Mouse (Mus musculus): ENCODE measurements around the gene Hoxa11. TPM values are rescaled to one million over a fixed set of nuclear protein-coding genes. Genes with fewer than 3 reads are reported as not detected.

Gene Hoxa11
- total RNA-seq, 2 experiments from 2014 or later: not detected

DNA sequence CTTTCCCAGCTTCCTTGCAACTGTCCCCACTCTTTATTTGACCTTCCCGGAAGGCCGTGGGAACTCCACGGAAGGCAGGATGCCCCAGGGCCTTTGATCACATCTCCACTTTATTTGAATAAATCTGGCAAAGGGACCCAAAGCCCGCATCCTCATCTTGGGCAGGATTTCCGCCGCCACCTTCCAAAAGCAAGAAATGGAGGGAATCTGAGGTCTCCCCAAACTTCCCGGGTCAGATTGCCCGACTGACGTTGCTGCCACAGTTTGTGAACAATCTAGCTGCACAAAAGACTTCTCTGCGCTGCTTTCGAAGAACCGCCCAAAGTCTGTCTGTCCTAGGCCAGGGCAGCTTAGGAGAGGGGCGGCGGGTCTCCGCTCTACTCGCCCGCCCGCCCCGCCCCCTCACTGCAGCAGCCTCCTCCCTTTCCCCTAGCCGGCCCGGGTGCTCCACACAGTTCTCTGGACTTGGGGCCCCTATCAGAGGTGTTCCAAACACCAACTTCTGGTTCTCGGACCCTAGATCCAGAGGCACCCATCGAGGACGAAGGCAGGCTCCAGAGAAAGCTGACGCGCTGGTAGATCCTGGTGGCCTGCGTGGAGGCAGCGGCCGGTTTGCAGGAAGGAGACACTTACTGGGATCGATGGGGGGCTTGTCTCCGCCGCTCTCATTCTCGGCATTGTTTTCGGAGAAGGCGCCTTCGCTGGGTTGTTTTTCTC is 20.6 kb downstream of the Hoxa11 start:
- intact Hi-C loops (cut with DNase I): loop anchor here (5.0 to 10.0 kb wide), 3 partner anchors 353 to 1420 kb away; no protein-coding TSS in a partner anchor
- DNase-seq (ENCODE audit: low spot score in 2 of 2): no peak

DNA sequence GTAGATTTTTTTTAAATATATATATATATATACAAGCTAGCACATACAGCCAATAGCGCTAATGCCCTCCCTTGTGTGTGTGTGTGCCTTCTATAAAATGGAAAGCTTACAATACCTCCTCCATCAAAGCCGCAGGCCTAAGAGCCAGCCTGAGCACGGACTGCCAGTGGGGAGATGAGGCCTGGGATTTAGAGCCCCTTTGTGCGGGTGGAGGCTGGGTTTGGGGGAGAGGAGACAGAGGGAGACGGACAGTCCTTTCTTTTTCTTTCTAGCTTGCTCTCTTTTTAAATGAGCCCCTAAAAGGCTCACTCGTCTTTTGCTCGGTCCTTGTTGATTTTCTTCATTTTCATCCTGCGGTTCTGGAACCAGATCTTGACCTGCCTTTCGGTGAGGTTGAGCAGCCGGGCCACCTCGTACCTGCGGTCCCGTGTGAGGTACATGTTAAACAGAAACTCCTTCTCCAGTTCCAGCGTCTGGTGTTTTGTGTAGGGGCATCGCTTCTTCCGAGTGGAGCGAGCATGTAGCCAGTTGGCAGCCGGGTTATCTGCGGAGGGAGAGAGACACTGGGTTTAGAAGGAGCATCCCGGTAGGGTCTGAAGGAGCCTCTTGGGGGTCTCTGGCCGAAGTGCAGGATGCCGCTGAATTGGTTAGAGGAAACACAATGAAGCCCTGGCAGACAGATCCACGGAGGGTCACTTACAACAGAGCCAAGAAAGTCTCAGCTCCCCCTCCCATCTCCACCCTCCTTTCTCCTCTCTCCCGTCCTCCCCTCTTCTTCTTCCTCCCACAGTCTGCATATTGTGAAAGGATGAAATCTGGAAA is 21.5 kb downstream of the Hoxa11 start:
- intact Hi-C loops (cut with DNase I): loop anchor here (5.0 to 10.0 kb wide), 3 partner anchors 352 to 1419 kb away; no protein-coding TSS in a partner anchor
- DNase-seq (ENCODE audit: low spot score in 2 of 2): no peak

DNA sequence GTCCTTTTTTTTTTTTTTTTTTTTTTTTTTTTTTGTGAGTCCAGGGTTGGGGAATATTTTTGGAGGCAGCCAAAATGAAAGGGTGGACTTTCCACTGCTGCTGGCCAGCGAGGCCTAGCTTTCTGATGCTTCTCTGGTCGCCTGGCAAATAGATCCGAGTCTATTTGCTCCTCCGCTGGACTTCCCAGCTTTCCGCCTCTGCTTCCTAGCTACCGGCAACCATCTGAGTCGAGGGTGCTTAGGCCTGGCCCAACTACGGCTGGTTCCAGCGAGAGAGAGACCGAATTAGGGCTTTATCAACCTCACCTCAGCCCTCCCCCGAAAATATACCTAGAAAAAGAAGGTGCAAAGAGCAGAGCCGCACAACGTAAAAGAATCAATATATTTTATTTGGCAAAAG is 22.9 kb downstream of the Hoxa11 start:
- intact Hi-C loops (cut with DNase I): loop anchor here (5.0 to 10.0 kb wide), 3 partner anchors 350 to 1418 kb away; no protein-coding TSS in a partner anchor
- DNase-seq (ENCODE audit: low spot score in 2 of 2): no peak

DNA sequence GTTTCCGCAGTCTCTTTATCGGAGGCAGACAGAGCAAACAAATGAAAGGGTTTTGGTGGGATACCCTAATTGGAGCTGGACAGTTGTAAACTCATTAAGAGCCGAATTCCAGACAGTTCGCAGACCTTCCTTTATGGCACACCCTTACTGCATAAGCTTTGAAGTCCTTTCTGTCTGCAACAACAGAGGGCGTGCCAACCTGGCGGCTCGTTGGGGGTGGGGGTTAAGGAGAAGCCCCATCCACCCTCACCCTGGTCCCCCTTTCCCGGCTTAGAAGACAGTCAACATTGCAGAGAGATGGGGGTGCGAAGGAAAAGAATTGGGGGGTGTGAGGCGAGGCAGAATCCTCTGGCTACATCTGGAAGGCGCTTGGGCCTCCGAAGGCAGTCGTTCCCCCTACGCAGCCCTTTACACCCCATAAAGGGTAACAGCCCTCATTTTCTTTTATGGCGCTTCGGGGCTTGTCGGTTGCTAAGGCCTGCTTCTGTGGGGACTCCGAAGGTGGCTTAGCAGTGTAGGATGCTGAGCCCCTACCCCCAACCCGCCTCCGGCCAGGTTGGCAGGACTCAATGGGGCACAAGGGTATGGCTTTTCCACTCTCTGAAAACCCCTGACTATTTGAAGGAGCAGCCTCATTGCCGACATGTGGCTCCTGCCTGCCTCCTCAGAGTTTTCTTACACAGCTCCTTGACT is 23.5 kb downstream of the Hoxa11 start:
- intact Hi-C loops (cut with DNase I): loop anchor here (5.0 to 10.0 kb wide), 3 partner anchors 350 to 1417 kb away; no protein-coding TSS in a partner anchor

DNA sequence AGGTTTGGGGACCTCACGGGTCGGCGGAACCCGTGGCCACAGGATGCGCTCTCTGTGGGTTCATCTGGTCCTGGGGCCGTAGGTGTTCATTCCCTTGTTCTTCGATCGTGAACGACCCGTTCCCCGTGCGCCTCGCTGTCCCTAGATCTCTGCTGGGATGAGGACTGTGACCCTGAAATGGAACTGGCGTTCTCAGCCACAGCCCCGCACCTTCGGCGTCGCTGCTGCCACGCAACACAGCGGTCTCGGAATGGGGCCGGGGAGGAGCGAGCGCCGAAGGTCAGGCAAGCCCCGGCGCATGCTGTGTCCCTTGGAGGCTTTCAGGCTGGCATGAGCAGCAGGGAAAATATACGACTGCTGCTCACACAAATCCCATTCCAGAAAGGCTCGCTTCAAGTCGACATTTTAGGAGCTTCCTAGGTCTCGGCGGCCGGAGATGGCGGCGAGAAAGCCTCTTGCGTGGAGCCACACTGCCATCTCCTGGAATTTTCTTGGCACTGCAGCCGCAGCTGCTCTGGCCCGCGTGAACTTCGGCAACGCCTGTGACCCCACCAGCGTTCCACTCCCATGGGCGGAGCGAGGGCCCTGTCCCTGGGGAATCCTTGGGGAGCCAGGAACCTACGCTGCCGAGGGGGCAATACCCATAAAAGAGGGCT is 24.1 kb downstream of the Hoxa11 start, which contains the start of gene Hoxa7:
Gene Hoxa7, minus strand, starts transcription at position 518 of the 656 bp plus-strand sequence.
- DNase-seq (ENCODE audit: low spot score in 2 of 2): peak; percentile 70 to 84
- intact Hi-C loops (cut with DNase I): loop anchor here (5.0 to 10.0 kb wide), 3 partner anchors 349 to 1417 kb away; no protein-coding TSS in a partner anchor

More for the DNA sequence above, 23.5 kb downstream of the Hoxa11 start:
- no peak for DNase-seq (ENCODE audit: low spot score in 2 of 2)

DNA sequence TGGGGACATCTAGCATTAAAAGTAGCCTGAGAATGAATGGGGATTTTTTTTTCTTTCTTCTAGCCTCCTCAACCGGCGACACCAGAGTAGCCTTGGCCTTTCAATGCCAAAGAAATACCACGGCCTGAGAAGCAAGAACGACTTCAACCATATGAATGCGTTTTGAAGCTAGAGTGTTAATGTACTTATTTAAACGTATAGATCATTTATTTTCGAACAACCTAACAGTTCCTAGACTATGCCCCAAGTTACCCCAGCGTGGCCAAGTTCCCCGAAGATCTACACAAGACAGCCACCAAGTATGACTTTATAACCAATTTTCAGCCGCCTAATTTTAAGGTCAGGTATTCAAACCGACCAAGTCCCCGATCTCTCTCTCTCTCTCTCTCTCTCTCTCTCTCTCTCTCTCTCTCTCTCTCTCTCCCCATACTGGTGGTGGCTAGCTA is 24.7 kb downstream of the Hoxa11 start:
- intact Hi-C loops (cut with DNase I): loop anchor here (5.0 to 10.0 kb wide), 3 partner anchors 349 to 1416 kb away; no protein-coding TSS in a partner anchor
- no peak for DNase-seq (ENCODE audit: low spot score in 2 of 2)

DNA sequence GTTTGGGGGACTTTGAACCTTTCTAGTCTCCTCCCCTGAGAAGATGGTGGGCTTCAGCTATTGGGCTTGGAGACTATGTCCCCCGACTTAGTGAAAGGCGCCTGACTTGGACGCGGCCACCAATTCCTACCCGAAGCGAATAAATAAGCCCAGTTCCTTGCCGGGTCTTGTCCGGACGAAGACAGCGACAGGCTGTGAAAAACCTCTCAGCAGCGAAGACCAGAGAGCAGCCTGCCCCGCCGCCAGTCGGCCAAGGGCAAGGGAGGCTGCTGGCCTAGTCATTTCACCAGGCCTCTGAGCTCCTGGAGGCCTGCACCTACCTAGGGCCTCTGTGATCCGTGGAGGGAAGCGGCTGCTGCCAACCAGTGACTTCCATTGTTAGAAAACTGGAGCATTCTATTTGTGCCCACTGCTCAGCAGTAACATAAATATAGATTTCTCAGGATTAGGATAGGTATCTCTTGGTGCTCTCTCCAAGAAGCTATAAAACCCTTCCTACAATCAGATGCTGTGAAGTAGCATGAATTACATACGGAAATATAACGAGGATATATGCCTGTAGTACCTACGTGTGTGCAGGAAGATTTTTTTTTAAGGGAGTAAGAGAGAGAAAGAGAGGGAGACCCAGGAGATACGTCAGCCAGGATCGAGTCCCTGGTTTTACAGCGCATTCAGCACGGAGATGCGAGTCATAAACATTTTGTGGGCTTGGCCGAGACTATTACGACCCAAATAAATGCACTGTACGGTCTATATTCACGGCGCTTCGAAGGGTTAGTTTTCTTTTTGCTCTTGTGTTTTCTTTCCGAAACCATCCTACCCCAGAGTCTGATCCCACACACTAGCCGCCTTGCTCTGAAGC is 25.4 kb downstream of the Hoxa11 start:
- intact Hi-C loops (cut with DNase I): loop anchor here (5.0 to 10.0 kb wide), 3 partner anchors 348 to 1415 kb away; no protein-coding TSS in a partner anchor
- DNase-seq (ENCODE audit: low spot score in 2 of 2): no peak

DNA sequence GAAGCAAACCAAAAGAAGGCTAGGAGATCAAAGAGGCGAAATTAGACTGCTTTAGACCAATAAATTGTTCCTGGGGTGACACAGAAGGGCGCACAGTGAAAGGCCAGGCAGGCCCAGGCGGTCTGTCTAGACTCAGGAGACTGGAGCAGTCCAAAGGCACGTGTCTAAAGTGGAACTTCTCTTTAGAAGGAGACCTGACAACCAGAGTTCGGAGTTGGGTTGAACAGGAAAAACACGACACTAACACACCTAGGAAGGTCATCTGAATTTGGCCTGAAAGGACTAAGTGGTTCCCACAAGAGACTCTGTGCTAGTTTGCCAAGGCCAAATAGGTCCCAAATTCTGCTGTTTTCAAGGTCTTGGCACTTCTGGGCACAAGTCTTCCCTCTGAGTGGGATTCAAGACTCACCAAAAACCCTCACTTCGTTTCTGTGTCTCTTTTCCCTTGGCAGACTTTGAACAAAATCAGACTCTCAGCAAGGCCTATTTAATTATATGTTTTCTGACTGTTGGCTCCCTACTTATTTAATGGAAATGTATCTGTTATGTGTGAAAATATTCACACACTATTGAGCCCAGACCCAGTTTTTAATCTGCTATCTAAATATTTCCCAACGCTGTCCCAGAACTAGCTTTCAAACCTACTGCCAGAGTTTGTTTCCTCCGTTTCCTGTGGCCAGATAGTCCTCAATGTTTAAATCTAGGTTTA is 26.2 kb downstream of the Hoxa11 start:
- DNase-seq (ENCODE audit: low spot score in 2 of 2): no peak
- intact Hi-C loops (cut with DNase I): no loop called here

DNA sequence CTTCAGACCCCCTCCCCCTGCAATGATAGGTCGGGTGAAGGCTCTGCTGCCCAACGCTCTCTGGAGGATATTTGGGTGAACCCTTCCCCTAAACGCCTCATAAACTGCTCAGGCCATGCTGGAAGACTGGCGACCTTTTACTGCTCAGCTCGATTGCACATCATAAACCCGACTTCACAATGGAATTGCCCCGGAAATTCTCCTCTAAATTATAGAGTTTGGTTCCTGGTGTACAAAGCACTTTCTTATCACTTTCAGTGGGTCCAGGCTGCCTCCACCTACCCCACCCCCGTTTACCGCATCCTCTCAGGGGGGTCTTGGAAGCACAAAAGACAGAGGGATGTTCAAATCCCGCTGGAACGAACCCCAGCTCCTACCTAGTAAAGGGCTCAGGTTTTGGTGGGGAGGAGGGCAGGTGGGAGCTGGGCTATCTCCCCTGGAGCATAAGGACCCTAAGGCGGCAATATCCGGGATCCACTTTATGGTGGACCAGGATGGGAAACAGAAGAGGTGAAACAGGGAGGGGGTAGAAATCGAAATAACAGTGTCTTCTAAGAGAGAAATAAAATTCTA is 26.9 kb downstream of the Hoxa11 start:
- no peak for DNase-seq (ENCODE audit: low spot score in 2 of 2)
- intact Hi-C loops (cut with DNase I): no loop called here

DNA sequence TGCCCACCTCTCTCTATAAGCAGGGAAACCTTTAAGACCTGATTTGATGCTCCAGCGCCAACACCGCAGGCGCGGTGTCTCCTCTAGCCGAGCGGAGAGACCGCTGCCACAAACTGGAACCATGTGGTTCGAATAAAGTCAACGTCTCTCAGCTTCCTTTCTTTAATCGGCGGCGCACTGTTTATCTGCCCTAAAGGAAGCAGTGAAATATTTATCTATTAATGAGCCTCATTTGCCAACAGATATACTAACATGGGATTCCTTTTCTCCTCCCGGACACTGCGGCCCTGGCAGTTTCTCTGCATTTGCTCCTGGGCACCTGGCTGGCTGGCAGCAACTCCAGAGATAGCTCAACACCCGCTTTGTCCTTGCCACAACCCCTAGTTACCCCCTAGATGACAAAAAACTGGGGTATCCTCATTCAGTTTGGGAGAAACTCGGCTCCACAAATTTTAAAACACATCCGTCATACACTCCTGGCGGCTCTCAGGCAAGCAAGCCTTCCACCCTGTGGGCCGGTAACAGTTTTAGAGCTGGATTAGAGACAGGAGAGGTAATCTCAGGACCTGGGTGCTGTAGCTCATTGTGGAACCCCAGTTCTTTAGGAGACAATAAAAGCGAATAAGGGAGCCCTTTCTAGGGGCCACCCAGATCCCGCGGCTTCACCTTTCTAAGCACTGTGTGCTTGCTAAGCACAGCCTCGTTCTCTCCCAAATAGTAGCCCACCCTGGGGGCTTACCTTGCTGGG is 27.5 kb downstream of the Hoxa11 start:
- DNase-seq (ENCODE audit: low spot score in 2 of 2): no peak
- intact Hi-C loops (cut with DNase I): no loop called here

DNA sequence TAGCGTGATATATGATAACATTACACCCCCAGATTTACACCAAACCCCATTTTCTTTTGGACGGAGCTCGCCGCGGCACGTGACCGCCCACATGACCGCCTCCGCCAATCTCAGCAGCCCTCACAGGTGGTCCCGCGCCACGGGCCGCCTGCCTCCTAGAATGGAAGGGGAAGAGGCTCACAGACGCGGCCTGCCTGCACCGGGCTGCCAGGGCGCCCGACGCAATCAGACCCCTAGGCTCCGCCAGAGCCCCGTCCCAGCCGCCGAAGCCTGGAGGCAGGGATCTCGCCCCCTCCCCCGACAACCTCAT is 28.2 kb downstream of the Hoxa11 start:
- DNase-seq (ENCODE audit: low spot score in 2 of 2): no peak
- intact Hi-C loops (cut with DNase I): no loop called here

DNA sequence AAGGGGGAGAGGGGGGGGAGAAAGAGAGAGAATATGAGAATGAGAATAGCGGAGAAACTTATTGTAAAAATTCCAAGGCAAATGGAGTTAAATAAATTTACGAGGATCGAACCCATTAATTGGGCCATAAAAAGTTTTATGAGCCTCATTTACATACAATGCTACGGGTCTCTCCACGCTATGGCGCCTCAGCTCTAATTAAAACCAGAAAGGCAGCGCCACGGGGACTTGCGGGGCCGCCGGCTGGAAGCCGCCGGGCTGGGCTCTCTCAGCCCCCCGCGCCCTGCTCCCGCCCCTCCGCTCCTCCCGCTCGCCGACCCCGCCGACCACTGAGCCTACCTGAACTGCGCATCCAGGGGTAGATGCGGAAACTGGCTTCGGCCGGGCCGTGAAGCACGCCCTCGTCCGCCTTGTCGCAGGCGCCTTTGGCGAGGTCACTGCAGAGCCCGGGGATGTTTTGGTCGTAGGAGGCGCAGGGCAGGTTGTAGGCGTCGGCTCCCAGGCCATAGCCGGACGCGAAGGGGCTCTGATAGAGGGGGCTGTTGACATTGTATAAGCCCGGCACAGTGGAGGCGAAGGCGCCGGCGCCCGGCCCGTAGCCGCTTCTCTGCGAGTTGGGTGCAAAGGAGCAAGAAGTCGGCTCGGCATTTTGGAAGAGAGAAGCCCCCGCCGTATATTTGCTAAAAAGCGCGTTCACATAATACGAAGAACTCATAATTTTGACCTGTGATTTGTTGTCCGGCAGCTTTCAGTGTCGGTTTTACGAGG is 28.7 kb downstream of the Hoxa11 start:
- DNase-seq (ENCODE audit: low spot score in 2 of 2): no peak
- intact Hi-C loops (cut with DNase I): no loop called here

DNA sequence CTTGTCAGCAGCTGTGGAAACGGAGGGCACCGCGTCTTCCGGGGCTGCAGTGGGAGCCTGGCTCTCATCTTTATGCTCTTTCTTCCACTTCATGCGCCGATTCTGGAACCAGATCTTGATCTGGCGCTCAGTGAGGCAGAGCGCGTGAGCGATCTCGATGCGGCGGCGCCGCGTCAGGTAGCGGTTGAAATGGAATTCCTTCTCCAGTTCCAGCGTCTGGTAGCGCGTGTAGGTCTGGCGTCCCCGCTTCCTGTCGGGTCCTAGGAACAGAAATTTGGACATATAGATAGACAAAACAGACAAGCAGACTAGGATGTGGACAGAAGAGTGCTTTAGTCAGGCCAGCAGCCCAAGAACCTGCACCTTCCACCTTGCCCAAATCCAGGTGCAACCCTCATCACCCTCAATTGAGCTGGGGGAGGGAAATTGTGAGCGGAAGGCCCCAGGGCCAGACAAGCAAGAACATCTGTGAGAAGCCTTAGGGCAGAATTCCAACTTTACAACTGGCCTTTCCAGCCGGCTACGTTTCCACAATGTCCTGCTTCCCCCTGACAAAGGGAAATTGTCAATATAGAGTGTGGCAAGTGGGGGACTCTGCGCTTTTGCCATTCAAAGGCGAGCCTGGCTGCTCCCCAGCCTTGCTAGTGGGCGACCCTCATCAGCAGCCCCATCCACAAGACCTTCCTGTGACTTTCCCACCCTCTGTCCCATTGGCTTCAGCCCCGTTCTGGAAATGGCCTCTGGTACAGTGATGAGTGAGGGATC is 29.7 kb downstream of the Hoxa11 start:
- intact Hi-C loops (cut with DNase I): no loop called here
- DNase-seq (ENCODE audit: low spot score in 2 of 2): no peak

DNA sequence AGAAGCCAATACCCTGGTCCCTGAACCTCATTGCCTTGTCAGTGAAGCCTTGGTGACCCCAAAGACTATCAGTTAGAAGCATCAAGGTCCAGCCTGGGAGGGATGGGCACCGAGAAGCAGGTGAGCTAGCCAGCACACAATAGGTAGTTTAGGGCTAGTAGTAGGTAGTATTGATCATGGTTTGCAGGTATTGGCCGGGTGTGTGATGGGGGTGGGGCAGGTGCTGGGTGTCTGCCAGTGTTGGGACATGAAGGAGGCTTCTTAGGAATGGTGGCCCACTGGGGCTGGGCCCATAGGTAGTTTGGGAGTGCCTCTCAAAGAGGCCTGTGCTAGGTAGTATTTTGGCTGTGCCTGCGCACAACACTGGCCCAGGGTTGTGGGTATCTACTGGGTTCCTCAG is 30.5 kb downstream of the Hoxa11 start:
- intact Hi-C loops (cut with DNase I): no loop called here

DNA sequence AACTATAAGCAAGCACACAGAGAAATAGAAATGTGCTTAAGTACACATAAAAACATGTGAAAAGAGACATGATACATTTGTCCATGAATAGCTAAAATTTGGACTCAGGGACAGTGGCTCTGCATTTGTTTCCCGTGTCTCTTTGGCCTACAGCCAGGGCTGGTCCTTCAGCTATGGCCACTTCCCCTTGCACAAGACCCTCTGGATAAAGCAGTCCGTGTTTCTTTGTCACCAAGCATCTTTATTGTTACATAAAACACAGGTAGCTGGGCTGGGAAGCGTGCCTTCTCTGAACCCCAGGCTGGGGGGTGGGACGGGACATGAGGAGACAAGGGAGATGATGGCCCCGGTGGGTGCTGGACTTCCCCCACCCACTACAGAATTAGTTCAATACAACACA is 31.3 kb downstream of the Hoxa11 start:
- no peak for DNase-seq (ENCODE audit: low spot score in 2 of 2)
- intact Hi-C loops (cut with DNase I): loop anchor here (5.0 kb wide), 1 partner anchor 1037 kb away; no protein-coding TSS in a partner anchor

More for the DNA sequence above, 30.5 kb downstream of the Hoxa11 start:
- DNase-seq (ENCODE audit: low spot score in 2 of 2): no peak

Data from left cerebral cortex, postnatal 14 days (tissue).